In the genomic region with DNA sequence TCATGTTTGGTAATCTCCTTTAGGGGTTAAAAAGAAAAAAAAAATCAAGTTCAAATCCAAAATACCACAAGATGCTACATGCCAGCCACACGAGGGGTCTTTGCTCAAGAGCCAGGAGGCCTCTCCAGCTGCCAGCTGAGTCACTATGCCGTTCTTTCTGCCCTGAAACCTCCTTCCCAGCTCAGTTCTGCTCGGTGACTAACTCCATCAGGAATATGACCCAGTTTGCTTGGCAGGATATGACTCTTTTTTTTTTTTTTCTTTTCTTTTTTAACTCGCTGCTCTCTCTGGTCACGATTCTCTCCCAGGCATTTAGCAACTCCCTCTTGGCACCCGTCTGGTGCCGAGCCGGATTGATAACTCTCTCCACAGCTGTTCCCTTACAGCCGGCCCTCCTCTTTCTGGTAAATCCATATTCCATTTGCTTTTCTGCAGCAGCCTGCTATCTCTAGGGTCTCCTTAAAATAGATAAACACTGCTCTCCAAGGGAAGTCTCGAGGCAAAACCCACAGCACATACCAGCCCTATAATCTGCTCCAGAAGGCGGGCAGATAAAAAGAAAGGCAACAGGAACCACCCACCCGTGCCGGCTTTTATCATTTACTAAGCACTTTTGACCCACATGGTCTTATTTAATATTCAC, we compare ENCODE assay signal across 8 mouse cellular contexts. TPM values are rescaled to one million over a fixed set of nuclear protein-coding genes. Genes with fewer than 3 reads are reported as not detected.
DNase-seq lines count a peak whose midpoint lies in the region; ATAC-seq and TF ChIP-seq lines count a peak whose summit lies in the region.

No protein-coding gene starts in this region.

- DNase-seq in thymus, adult 2 months, result no peak
- no peak for DNase-seq in thymus, postnatal 10 days (ENCODE audit: low spot score in 2 of 2)
- DNase-seq in embryonic facial prominence, embryonic 10.5 days (ENCODE audit: low spot score), result no peak
- DNase-seq in gastrocnemius, postnatal 36 days, result peak; percentile 49 to 51
- DNase-seq in midbrain, embryonic 11.5 days (ENCODE audit: low spot score, missing footprints), result no peak
- DNase-seq in thymus, postnatal 4 days, result peak; percentile 53

- 30% methylated on average over 13 of the region's 13 CpGs for WGBS in thymus, adult 2 months
- 40% methylated on average over 13 of the region's 13 CpGs for WGBS in embryonic facial prominence, embryonic 10.5 days
- 38% methylated on average over 13 of the region's 13 CpGs for WGBS in kidney, embryonic 14.5 days
- 9% methylated on average over 13 of the region's 13 CpGs for WGBS in limb, embryonic 12.5 days
- WGBS in midbrain, embryonic 11.5 days, result 38% methylated on average over 13 of the region's 13 CpGs

- peak overlapping the region; percentile 98 for H3K27ac ChIP-seq in thymus, adult 2 months (ENCODE audit: control insufficient read depth, insufficient read depth, low read length)
- H3K27ac ChIP-seq in embryonic facial prominence, embryonic 10.5 days (replicated peaks), result peak overlapping the region; percentile 72; the same call in 1 of the 2 replicates
- H3K27ac ChIP-seq in kidney, embryonic 14.5 days (ENCODE audit: low read depth, low read length), result peak overlapping the region; percentile 37; the same call in 1 of the 2 replicates
- H3K27ac ChIP-seq in limb, embryonic 12.5 days, result peak overlapping the region; percentile 77
- H3K27ac ChIP-seq in midbrain, embryonic 11.5 days (ENCODE audit: low read depth, low read length), result peak overlapping the region; percentile 17; the same call in 1 of the 2 replicates

- TF ChIP-seq POLR2A in thymus, adult 2 months (IDR thresholded peaks at IDR 0.05; ENCODE audit: control insufficient read depth, extremely low read depth, insufficient read depth, low read length, poor library complexity), result no peak

- no peaks in the 10 kb centered on the region; the same call in 1 of the 2 replicates for H3K36me3 ChIP-seq in thymus, adult 2 months (ENCODE audit: control insufficient read depth, insufficient read depth, low read length)
- no peaks in the 10 kb centered on the region for H3K36me3 ChIP-seq in embryonic facial prominence, embryonic 10.5 days (replicated peaks)
- H3K36me3 ChIP-seq in kidney, embryonic 14.5 days (ENCODE audit: control insufficient read depth, insufficient read depth, low read length), result no peaks in the 10 kb centered on the region
- no peaks in the 10 kb centered on the region for H3K36me3 ChIP-seq in limb, embryonic 12.5 days
- H3K36me3 ChIP-seq in midbrain, embryonic 11.5 days (ENCODE audit: control insufficient read depth, insufficient read depth, low read length), result no peaks in the 10 kb centered on the region

- peak overlapping the region; percentile 25; the same call in 1 of the 2 replicates for H3K4me3 ChIP-seq in thymus, adult 2 months (ENCODE audit: control insufficient read depth, insufficient read depth, low read length)
- H3K4me3 ChIP-seq in embryonic facial prominence, embryonic 10.5 days, result no peak overlapping the region
- no peak overlapping the region for H3K4me3 ChIP-seq in kidney, embryonic 14.5 days (ENCODE audit: low read length)
- no peak overlapping the region for H3K4me3 ChIP-seq in limb, embryonic 12.5 days (replicated peaks)
- no peak overlapping the region for H3K4me3 ChIP-seq in midbrain, embryonic 11.5 days (ENCODE audit: low read depth, low read length)

- no peaks in the 10 kb centered on the region for H3K27me3 ChIP-seq in thymus, adult 2 months (ENCODE audit: control insufficient read depth, insufficient read depth, low read length)
- no peaks in the 10 kb centered on the region for H3K27me3 ChIP-seq in embryonic facial prominence, embryonic 10.5 days (replicated peaks; ENCODE audit: low read depth, poor library complexity, severe bottlenecking)
- no peaks in the 10 kb centered on the region for H3K27me3 ChIP-seq in kidney, embryonic 14.5 days (ENCODE audit: control insufficient read depth, insufficient read depth, low read length)
- H3K27me3 ChIP-seq in limb, embryonic 12.5 days, result no peaks in the 10 kb centered on the region
- no peaks in the 10 kb centered on the region for H3K27me3 ChIP-seq in midbrain, embryonic 11.5 days (ENCODE audit: control insufficient read depth, insufficient read depth, low read length)

- H3K9me3 ChIP-seq in embryonic facial prominence, embryonic 10.5 days, result no peaks in the 10 kb centered on the region
- no peaks in the 10 kb centered on the region for H3K9me3 ChIP-seq in kidney, embryonic 14.5 days (ENCODE audit: control insufficient read depth, low read length)
- H3K9me3 ChIP-seq in limb, embryonic 12.5 days, result no peaks in the 10 kb centered on the region
- no peaks in the 10 kb centered on the region for H3K9me3 ChIP-seq in midbrain, embryonic 11.5 days (ENCODE audit: control insufficient read depth, low read length)

- H3K4me1 ChIP-seq in thymus, adult 2 months (replicated peaks; ENCODE audit: control insufficient read depth, insufficient read depth, low read length), result peaks cover 53% of the 10 kb centered on the region
- peaks cover 40% of the 10 kb centered on the region for H3K4me1 ChIP-seq in embryonic facial prominence, embryonic 10.5 days
- peaks cover 24% of the 10 kb centered on the region for H3K4me1 ChIP-seq in kidney, embryonic 14.5 days (ENCODE audit: control insufficient read depth, insufficient read depth, low read length)
- H3K4me1 ChIP-seq in limb, embryonic 12.5 days (replicated peaks), result peaks cover 50% of the 10 kb centered on the region
- H3K4me1 ChIP-seq in midbrain, embryonic 11.5 days (ENCODE audit: control insufficient read depth, insufficient read depth, low read length), result peaks cover 5% of the 10 kb centered on the region; the same call in 1 of the 2 replicates

- no peak overlapping the region for H3K9ac ChIP-seq in kidney, embryonic 14.5 days (ENCODE audit: low read depth, low read length)
- 0 out of 2 replicates have a peak overlapping the region, but pooled peaks have one; percentile 34 for H3K9ac ChIP-seq in limb, embryonic 12.5 days (replicated peaks)
- H3K9ac ChIP-seq in midbrain, embryonic 11.5 days (ENCODE audit: low read length), result no peak overlapping the region

- TF ChIP-seq CTCF in thymus, adult 2 months (IDR thresholded peaks at IDR 0.05; ENCODE audit: borderline replicate concordance, control insufficient read depth, extremely low read depth, insufficient read depth, low read length, poor library complexity), result no peak

- intact Hi-C loops in gastrocnemius, postnatal 36 days (cut with DNase I), result no loop called here

- no peak overlapping the region for H3K4me2 ChIP-seq in kidney, embryonic 14.5 days (replicated peaks; ENCODE audit: low read depth, low read length)
- 0 out of 2 replicates have a peak overlapping the region, but pooled peaks have one; percentile 9 for H3K4me2 ChIP-seq in limb, embryonic 12.5 days
- no peak overlapping the region for H3K4me2 ChIP-seq in midbrain, embryonic 11.5 days

- ATAC-seq in kidney, embryonic 14.5 days (ENCODE audit: low FRiP score, low TSS enrichment), result no peak
- no peak for ATAC-seq in limb, embryonic 12.5 days (ENCODE audit: insufficient number of reproducible peaks, insufficient read depth, low FRiP score, low TSS enrichment, low read depth)
- peak; percentile 33; the same call in 1 of the 2 replicates for ATAC-seq in midbrain, embryonic 11.5 days (ENCODE audit: low FRiP score)

RNA-seq across cellular contexts. Expression of gene Gm42791, which starts 29.1 kb away (rescaled TPM):
- not detected in 2 replicates for polyA plus RNA-seq in thymus, adult 2 months (2012; rRNA removed)
- 0.49 and 4.6 TPM in 2 replicates for polyA plus RNA-seq in embryonic facial prominence, embryonic 10.5 days (2016; fragmentation: Nextera tagmentation; extraction: Ambion mirVana)
- 1 to 10 TPM; 1.4 to 2.5 TPM for total RNA-seq in gastrocnemius, postnatal 36 days (2021)
- 0.47 TPM in 1 of 2 replicates, not detected in the other for polyA plus RNA-seq in kidney, embryonic 14.5 days (2014; fragmentation: Nextera tagmentation; extraction: Ambion mirVana)
- polyA plus RNA-seq in limb, embryonic 12.5 days (2016; fragmentation: Nextera tagmentation; extraction: Ambion mirVana), result 0.99 and 2.6 TPM in 2 replicates
- polyA plus RNA-seq in midbrain, embryonic 11.5 days (2014; fragmentation: Nextera tagmentation; extraction: Ambion mirVana), result 2.0 TPM in 1 of 2 replicates, not detected in the other

RNA-seq across cellular contexts. Expression of gene Katnal1, which starts 36.7 kb away (rescaled TPM):
- polyA plus RNA-seq in thymus, adult 2 months (2012; rRNA removed), result 5.6 and 6.3 TPM in 2 replicates
- 19.9 and 20.2 TPM in 2 replicates for polyA plus RNA-seq in embryonic facial prominence, embryonic 10.5 days (2016; fragmentation: Nextera tagmentation; extraction: Ambion mirVana)
- 1 to 10 TPM; 4.3 to 5.0 TPM for total RNA-seq in gastrocnemius, postnatal 36 days (2021)
- 7.7 and 13.3 TPM in 2 replicates for polyA plus RNA-seq in kidney, embryonic 14.5 days (2014; fragmentation: Nextera tagmentation; extraction: Ambion mirVana)
- 24.7 and 29.1 TPM in 2 replicates for polyA plus RNA-seq in limb, embryonic 12.5 days (2016; fragmentation: Nextera tagmentation; extraction: Ambion mirVana)
- polyA plus RNA-seq in midbrain, embryonic 11.5 days (2014; fragmentation: Nextera tagmentation; extraction: Ambion mirVana), result 31.1 and 37.1 TPM in 2 replicates

Comparison
In these comparisons a context has a peak if more than half of its experiments do, and no peak if none do; other contexts are left out.
1. DNase-seq: peak in gastrocnemius, postnatal 36 days (2 of 2) and thymus, postnatal 4 days (single experiment); none in thymus, adult 2 months (single experiment), thymus, postnatal 10 days (0 of 2), embryonic facial prominence, embryonic 10.5 days (single experiment) and midbrain, embryonic 11.5 days (single experiment).
2. H3K27ac ChIP-seq: peak in every context shown above with its lines; median percentile 98 in thymus, adult 2 months; 77 in limb, embryonic 12.5 days; 72 in embryonic facial prominence, embryonic 10.5 days; 37 in kidney, embryonic 14.5 days; 17 in midbrain, embryonic 11.5 days.